Mouse (Mus musculus) forebrain, embryonic 13.5 days (tissue): ENCODE results near the gene Ybx2. TPM values are rescaled to one million over a fixed set of nuclear protein-coding genes. Genes with fewer than 3 reads are reported as not detected.
"Not testable (repeated sequence)": the region's sequence is repeated elsewhere in the genome, so short reads cannot be mapped to it uniquely, and the experiment has no call there.

Experiments used
- ATAC-seq: fragments of 200-750 bp; cut with Nextera tagmentation; 2 replicates; pipeline ENCODE4 v1.8.0; 2017
- H3K27ac ChIP-seq: fragments of 300-500 bp; sonication (generic); 2 replicates; pipeline ENCODE4 v1.5.1; 2015; ENCODE audit warnings: inconsistent platforms, mild to moderate bottlenecking, moderate library complexity
- H3K27me3 ChIP-seq: fragments of 300-500 bp; sonication (generic); 2 replicates; pipeline ENCODE4 v1.6.1; 2015; ENCODE audit warnings: mild to moderate bottlenecking, inconsistent platforms
- H3K36me3 ChIP-seq: fragments of 300-500 bp; sonication (generic); 2 replicates; pipeline ENCODE4 v1.6.1; 2015; ENCODE audit warnings: mild to moderate bottlenecking, inconsistent platforms; ENCODE audit not compliant: poor library complexity, severe bottlenecking
- H3K4me1 ChIP-seq: fragments of 300-500 bp; sonication (generic); 2 replicates; pipeline ENCODE4 v1.6.1; 2015; ENCODE audit warnings: inconsistent platforms
- H3K4me2 ChIP-seq: fragments of 300-500 bp; sonication (generic); 2 replicates; pipeline ENCODE4 v1.6.1; 2015; ENCODE audit warnings: inconsistent platforms, mild to moderate bottlenecking, moderate library complexity
- H3K4me3 ChIP-seq: fragments of 300-500 bp; sonication (generic); 2 replicates; pipeline ENCODE4 v1.5.1; 2015; ENCODE audit warnings: mild to moderate bottlenecking, inconsistent platforms
- H3K9ac ChIP-seq: fragments of 300-500 bp; sonication (generic); 2 replicates; pipeline ENCODE4 v1.6.1; 2015; ENCODE audit warnings: mild to moderate bottlenecking, inconsistent platforms
- H3K9me3 ChIP-seq: fragments of 300-500 bp; sonication (generic); replicated peaks from 2 replicates; pipeline ENCODE4 v1.6.1; 2016; ENCODE audit warnings: inconsistent platforms
- WGBS: fragments of 180-500 bp; shearing (Covaris S2); methylation state at CpG from one replicate; pipeline ENCODE4 v1.1.7; 2015; 5-methylcytosine and 5-hydroxymethylcytosine counted together
- polyA plus RNA-seq: library from polyadenylated mRNA; unstranded; fragments of >200 nt; fragmentation: Nextera tagmentation; extraction: Ambion mirVana; gene quantifications from 2 replicates; pipeline ENCODE4 v1.2.1, GENCODE M21; 2015

The Ybx2 gene
- polyA plus RNA-seq, 1 experiment from 2014 or later, result 6.0 TPM

GRCm38 (mm10) chr11:69916652-69917378 lies 18.8 kb upstream of the Ybx2 start:
- not testable (repeated sequence) for H3K4me3 ChIP-seq, H3K4me2 ChIP-seq, H3K27me3 ChIP-seq, ATAC-seq, H3K9ac ChIP-seq, H3K27ac ChIP-seq, H3K9me3 ChIP-seq
- WGBS, result 66% methylated on average over 7 of the region's 7 CpGs
- peaks cover 45% of the 10 kb centered on the region for H3K4me1 ChIP-seq
- peaks cover 63% of the 10 kb centered on the region for H3K36me3 ChIP-seq

- H3K27ac ChIP-seq, result no peak overlapping the region
- 88% methylated on average over 8 of the region's 8 CpGs for WGBS
- H3K9ac ChIP-seq, result no peak overlapping the region
- no peaks in the 10 kb centered on the region for H3K9me3 ChIP-seq
- no peaks in the 10 kb centered on the region for H3K27me3 ChIP-seq
- H3K36me3 ChIP-seq, result peaks cover 56% of the 10 kb centered on the region
- H3K4me3 ChIP-seq, result no peak overlapping the region
- peaks cover 48% of the 10 kb centered on the region for H3K4me1 ChIP-seq
- no peak for ATAC-seq
- H3K4me2 ChIP-seq, result no peak overlapping the region
Observed at GRCm38 (mm10) chr11:69917379-69917948, 18.1 kb upstream of the Ybx2 start.

GRCm38 (mm10) chr11:69918118-69918517 lies 17.5 kb upstream of the Ybx2 start:
- no peak overlapping the region for H3K27ac ChIP-seq
- 86% methylated on average over 5 of the region's 5 CpGs for WGBS
- no peaks in the 10 kb centered on the region for H3K27me3 ChIP-seq
- H3K9ac ChIP-seq, result no peak overlapping the region
- H3K9me3 ChIP-seq, result no peaks in the 10 kb centered on the region
- H3K4me3 ChIP-seq, result no peak overlapping the region
- H3K4me1 ChIP-seq, result peaks cover 51% of the 10 kb centered on the region
- peaks cover 50% of the 10 kb centered on the region for H3K36me3 ChIP-seq
- no peak overlapping the region for H3K4me2 ChIP-seq
- ATAC-seq, result no peak

DNA sequence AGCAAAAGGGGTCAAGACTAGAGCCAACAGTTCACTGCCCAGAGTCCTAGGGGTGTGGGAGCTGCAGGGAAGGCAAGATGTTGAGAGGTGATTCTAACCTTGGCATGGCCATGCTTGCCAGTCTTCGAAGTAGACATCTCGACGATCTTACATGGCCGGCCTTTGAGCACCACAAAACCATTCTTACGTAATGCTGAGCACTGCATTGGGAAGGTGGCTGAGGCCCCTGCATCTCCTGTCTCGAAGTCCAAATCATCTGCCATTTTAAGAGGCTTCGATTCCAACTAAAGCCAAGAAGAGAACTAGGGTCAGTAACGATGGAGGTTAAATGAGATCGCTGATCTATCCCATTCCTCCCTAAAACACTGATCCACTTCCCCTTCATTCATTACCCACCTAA lies 16.5 kb upstream of the Ybx2 start:
- Histone ChIP-seq H3K36me3 (peaks cover 45% of the 10 kb centered on the region), H3K4me3 (peak overlapping the region; percentile 92), H3K4me1 (peaks cover 45% of the 10 kb centered on the region), H3K27me3 (no peaks in the 10 kb centered on the region), H3K4me2 (peak overlapping the region; percentile 90), H3K27ac (peak overlapping the region; percentile 92), H3K9me3 (no peaks in the 10 kb centered on the region), H3K9ac (peak overlapping the region; percentile 97)
- 81% methylated on average over 9 of the region's 9 CpGs for WGBS
- no peak for ATAC-seq

- WGBS, result 1% methylated on average over 17 of the region's 17 CpGs
- Histone ChIP-seq H3K4me3 (peak overlapping the region; percentile 92), H3K9ac (peak overlapping the region; percentile 97), H3K27ac (peak overlapping the region; percentile 92), H3K9me3 (no peaks in the 10 kb centered on the region), H3K4me1 (peaks cover 39% of the 10 kb centered on the region), H3K4me2 (peak overlapping the region; percentile 90), H3K36me3 (peaks cover 45% of the 10 kb centered on the region), H3K27me3 (no peaks in the 10 kb centered on the region)
- ATAC-seq, result no peak
Observed at GRCm38 (mm10) chr11:69919661-69920265, 15.8 kb upstream of the Ybx2 start.

DNA sequence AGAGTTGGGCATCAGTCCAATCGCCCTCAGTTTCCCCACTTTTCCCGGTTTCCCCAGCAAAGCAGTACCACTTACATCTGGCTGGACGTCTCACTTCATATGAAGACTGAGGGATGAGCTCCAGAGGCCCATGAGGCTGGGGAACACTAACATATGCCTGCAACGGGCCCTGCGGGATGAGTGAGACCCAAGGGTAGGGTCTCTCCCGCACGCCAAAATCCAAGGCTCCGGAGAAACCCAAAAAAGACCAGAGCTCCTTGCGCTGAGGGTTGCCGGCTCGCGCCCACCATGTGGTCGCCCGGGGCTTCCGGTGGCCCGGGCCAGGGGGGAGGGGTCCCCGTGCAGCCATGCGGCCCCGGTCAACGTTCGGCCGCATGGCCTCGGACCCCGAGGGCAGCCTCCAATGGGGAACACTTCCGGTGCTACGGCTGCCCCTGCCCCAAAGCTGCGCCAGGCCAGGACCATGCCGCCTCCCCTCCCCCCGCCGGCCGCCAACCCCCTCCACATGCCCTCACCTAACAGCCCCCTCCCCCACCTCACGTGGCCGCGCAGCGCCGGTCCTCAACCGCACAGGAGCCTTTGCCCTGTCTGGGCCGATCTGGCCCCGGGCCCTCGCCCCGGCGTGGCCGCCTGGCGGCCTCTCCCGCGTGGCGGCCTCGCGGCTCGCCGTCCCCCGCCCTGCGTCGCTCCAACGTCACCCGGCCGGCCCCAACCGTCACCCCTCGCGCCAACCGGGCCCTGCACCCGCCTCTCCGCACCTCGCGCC lies 15.1 kb upstream of the Ybx2 start:
- Histone ChIP-seq H3K4me3 (peak overlapping the region; percentile 92), H3K4me2 (peak overlapping the region; percentile 90), H3K27ac (peak overlapping the region; percentile 92), H3K9me3 (no peaks in the 10 kb centered on the region), H3K36me3 (peaks cover 38% of the 10 kb centered on the region), H3K9ac (peak overlapping the region; percentile 97), H3K4me1 (peaks cover 32% of the 10 kb centered on the region), H3K27me3 (no peaks in the 10 kb centered on the region)
- ATAC-seq, result no peak; the same call in none of the 2 replicates
- under 1% methylated on average over 64 of the region's 65 CpGs for WGBS

DNA sequence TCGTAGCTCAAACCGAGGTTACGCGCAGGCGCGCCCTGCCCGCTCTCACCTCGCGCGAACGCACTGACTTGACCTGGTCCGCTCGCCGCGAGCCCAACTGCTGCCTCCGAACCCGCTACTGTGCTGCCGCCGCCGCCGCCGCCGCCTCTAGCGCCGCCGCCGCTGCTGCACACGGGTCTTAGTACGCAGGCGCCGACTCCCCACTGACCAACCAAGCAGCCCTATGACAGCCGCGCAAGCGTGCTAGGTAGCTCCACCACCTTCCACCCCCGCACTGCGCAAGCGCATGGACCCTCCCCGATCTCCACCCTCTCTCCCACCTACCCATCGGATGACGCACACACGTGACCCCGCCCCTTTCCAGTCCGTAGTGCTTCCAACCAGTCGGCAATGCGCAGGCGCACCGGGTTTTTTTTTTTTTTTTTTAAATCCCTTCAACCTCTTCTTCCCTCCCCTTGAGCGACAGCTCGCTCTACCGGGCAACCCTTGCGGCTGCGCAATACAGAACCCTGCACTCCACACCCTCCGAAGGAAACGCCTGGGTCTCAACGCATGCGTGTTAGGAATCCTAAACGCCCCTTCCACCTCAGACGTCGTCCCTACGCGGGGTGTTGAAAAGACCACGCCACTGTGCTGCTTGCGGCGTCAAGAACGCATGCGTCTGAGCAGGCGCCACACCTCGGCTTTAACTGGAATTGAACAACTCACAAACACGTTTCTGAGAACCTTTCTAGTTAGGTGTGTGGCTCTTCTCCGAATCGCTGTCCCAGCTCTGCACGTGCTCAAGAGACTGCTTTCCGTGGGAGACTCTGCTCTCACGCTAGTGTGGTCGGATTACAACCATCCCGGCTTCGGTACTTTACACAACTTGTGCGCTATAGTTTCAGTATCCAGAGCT lies 14.2 kb upstream of the Ybx2 start, which contains the start of gene Eif5a:
Gene Eif5a, minus strand, starts transcription at position 845 of the 898 bp plus-strand sequence.
- WGBS, result under 1% methylated on average over 60 of the region's 78 CpGs
- ATAC-seq, result peak; percentile 96

GRCm38 (mm10) chr11:69922012-69922756 lies 13.4 kb upstream of the Ybx2 start:
- Histone ChIP-seq H3K4me1 (peaks cover 26% of the 10 kb centered on the region), H3K4me3 (peak overlapping the region; percentile 92), H3K27ac (peak overlapping the region; percentile 96), H3K4me2 (peak overlapping the region; percentile 90), H3K36me3 (peaks cover 20% of the 10 kb centered on the region), H3K9ac (peak overlapping the region; percentile 74), H3K27me3 (no peaks in the 10 kb centered on the region), H3K9me3 (no peaks in the 10 kb centered on the region)
- 4% methylated on average over 12 of the region's 12 CpGs for WGBS
- ATAC-seq, result no peak

More for the DNA sequence above, 14.2 kb upstream of the Ybx2 start, which contains the start of gene Eif5a:
- no peaks in the 10 kb centered on the region for H3K27me3 ChIP-seq
- H3K4me1 ChIP-seq, result peaks cover 26% of the 10 kb centered on the region
- peak within 1 kb of the TSS; percentile 97 for H3K9ac ChIP-seq
- peaks cover 29% of the 10 kb centered on the region for H3K36me3 ChIP-seq
- peak within 1 kb of the TSS; percentile 96 for H3K27ac ChIP-seq
- peak within 1 kb of the TSS; percentile 90 for H3K4me2 ChIP-seq
- H3K4me3 ChIP-seq, result peak within 1 kb of the TSS; percentile 92
- no peaks in the 10 kb centered on the region for H3K9me3 ChIP-seq

DNA sequence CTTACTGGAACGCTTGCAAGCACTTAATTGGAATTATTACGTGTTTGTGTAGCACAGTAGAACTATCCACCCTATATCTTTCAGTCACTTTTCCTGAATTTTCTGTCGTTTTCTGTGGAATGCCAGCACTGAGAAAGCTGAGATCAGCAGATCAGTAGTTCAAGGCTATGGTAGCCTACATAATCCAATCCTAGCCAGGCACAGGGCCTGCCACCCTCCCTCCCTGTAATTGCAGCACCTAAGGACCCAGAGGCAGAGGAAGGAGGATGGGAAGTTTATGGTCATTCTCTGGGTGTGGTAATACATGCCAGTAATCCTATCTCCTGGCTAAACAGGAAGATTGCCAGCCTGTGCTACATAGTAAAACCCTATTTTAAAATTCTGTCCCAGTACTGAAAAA lies 12.8 kb upstream of the Ybx2 start:
- ATAC-seq, result no peak
- Histone ChIP-seq H3K9me3 (no peaks in the 10 kb centered on the region), H3K27ac (0 out of 2 replicates have a peak overlapping the region, but pooled peaks have one; percentile 96), H3K4me2 (peak overlapping the region; percentile 90), H3K4me3 (no peak overlapping the region), H3K4me1 (peaks cover 26% of the 10 kb centered on the region), H3K9ac (peak overlapping the region; percentile 6; the same call in 1 of the 2 replicates), H3K36me3 (peaks cover 14% of the 10 kb centered on the region), H3K27me3 (no peaks in the 10 kb centered on the region)
- 71% methylated on average over 3 of the region's 3 CpGs for WGBS

GRCm38 (mm10) chr11:69927501-69927900 lies 8.1 kb upstream of the Ybx2 start:
- Histone ChIP-seq H3K27ac (no peak overlapping the region), H3K9me3 (no peaks in the 10 kb centered on the region), H3K27me3 (no peaks in the 10 kb centered on the region), H3K9ac (no peak overlapping the region), H3K4me3 (no peak overlapping the region), H3K36me3 (no peaks in the 10 kb centered on the region), H3K4me1 (peaks cover 4% of the 10 kb centered on the region; the same call in 1 of the 2 replicates), H3K4me2 (no peak overlapping the region)
- WGBS, result 99% methylated on average over 2 of the region's 2 CpGs
- ATAC-seq, result no peak
